ENCODE assay signal across 20 mouse cellular contexts in the genomic region with DNA sequence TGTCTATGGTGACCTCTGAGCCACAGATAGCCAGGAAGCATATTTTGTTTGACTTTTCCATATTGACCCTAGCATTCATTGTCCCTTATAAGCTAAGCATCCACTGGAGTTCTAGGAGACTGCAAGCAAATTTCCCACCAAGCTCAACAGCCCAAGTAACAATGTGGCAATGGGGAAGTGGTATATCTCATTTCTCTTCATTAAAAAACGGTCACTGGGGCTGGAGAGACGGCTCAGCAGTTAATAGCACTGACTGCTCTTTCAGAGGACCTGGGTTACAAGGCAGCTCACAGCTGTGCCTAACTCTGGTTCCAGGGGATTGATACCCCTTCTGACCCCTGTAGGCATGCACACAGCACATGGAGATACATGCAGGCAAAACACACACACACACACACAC. TPM values are rescaled to one million over a fixed set of nuclear protein-coding genes. Genes with fewer than 3 reads are reported as not detected.
A peak's percentile ranks its signal among the peaks of the same experiment; 100 is the strongest.
DNase-seq lines count a peak whose midpoint lies in the region; ATAC-seq and TF ChIP-seq lines count a peak whose summit lies in the region.
"Had no signal": no experiment of that assay in that cellular context is flagged by ENCODE, and none has a peak within 500 bp of the region (broad histone marks: within the 10 kb centered on the region; RNA-seq: fewer than 3 reads in every experiment).

No protein-coding gene starts in this region.

- H3K27ac ChIP-seq in intestine, postnatal 0 days (ENCODE audit: low read depth, low read length): peak overlapping the region; percentile 23; the same call in 1 of the 2 replicates
- no peak overlapping the region for H3K27ac ChIP-seq in intestine, embryonic 15.5 days
- peak overlapping the region; percentile 33; the same call in 1 of the 2 replicates for H3K27ac ChIP-seq in small intestine, adult 2 months (ENCODE audit: insufficient read depth, low read depth, low read length)
- H3K27ac ChIP-seq in hindbrain, embryonic 13.5 days: no peak overlapping the region
- no peak overlapping the region for H3K27ac ChIP-seq in heart, embryonic 11.5 days (ENCODE audit: low read depth, low read length)
- H3K27ac ChIP-seq: embryonic facial prominence, embryonic 12.5 days; forebrain, embryonic 15.5 days; heart, embryonic 13.5 days; hindbrain, postnatal 0 days had no signal

- H3K9ac ChIP-seq in intestine, postnatal 0 days (ENCODE audit: low read depth, low read length): no peak overlapping the region
- no peak overlapping the region for H3K9ac ChIP-seq in intestine, embryonic 15.5 days
- H3K9ac ChIP-seq in hindbrain, embryonic 13.5 days: no peak overlapping the region
- H3K9ac ChIP-seq in heart, embryonic 11.5 days (ENCODE audit: low read depth, low read length): no peak overlapping the region
- H3K9ac ChIP-seq: embryonic facial prominence, embryonic 12.5 days; forebrain, embryonic 15.5 days; heart, embryonic 13.5 days had no signal

- H3K4me1 ChIP-seq in intestine, postnatal 0 days (replicated peaks; ENCODE audit: control insufficient read depth, insufficient read depth, low read length): peaks cover 12% of the 10 kb centered on the region
- H3K4me1 ChIP-seq in intestine, embryonic 15.5 days (replicated peaks): peaks cover 5% of the 10 kb centered on the region; the same call in 1 of the 2 replicates
- peaks cover 28% of the 10 kb centered on the region for H3K4me1 ChIP-seq in small intestine, adult 2 months (ENCODE audit: control insufficient read depth, insufficient read depth, insufficient read length, low read length)
- H3K4me1 ChIP-seq in hindbrain, embryonic 13.5 days (replicated peaks): no peaks in the 10 kb centered on the region
- no peaks in the 10 kb centered on the region for H3K4me1 ChIP-seq in heart, embryonic 11.5 days (ENCODE audit: control insufficient read depth, insufficient read depth, low read length)
- H3K4me1 ChIP-seq: embryonic facial prominence, embryonic 12.5 days; forebrain, embryonic 15.5 days had no signal

- no peak overlapping the region for H3K4me3 ChIP-seq in intestine, postnatal 0 days (ENCODE audit: low read depth, low read length)
- no peak overlapping the region for H3K4me3 ChIP-seq in intestine, embryonic 15.5 days (replicated peaks)
- no peak overlapping the region for H3K4me3 ChIP-seq in small intestine, adult 2 months (ENCODE audit: low read depth, low read length)
- H3K4me3 ChIP-seq in hindbrain, embryonic 13.5 days: no peak overlapping the region
- H3K4me3 ChIP-seq in heart, embryonic 11.5 days (ENCODE audit: low read depth, low read length): no peak overlapping the region
- H3K4me3 ChIP-seq: embryonic facial prominence, embryonic 12.5 days; forebrain, embryonic 15.5 days; heart, embryonic 13.5 days had no signal

- no peaks in the 10 kb centered on the region for H3K9me3 ChIP-seq in intestine, postnatal 0 days (ENCODE audit: control insufficient read depth)
- H3K9me3 ChIP-seq in intestine, embryonic 15.5 days: no peaks in the 10 kb centered on the region
- H3K9me3 ChIP-seq in hindbrain, embryonic 13.5 days: no peaks in the 10 kb centered on the region
- no peaks in the 10 kb centered on the region for H3K9me3 ChIP-seq in heart, embryonic 11.5 days (replicated peaks; ENCODE audit: control insufficient read depth, low read length)
- H3K9me3 ChIP-seq: embryonic facial prominence, embryonic 12.5 days; forebrain, embryonic 15.5 days; heart, embryonic 13.5 days had no signal

- no peak for ATAC-seq in intestine, postnatal 0 days
- ATAC-seq in intestine, embryonic 15.5 days: no peak
- peak; percentile 34; the same call in 1 of the 2 replicates for ATAC-seq in common myeloid progenitor, adult 5-6 weeks (replicated peaks; ENCODE audit: low read depth, poor library complexity, severe bottlenecking)
- ATAC-seq in hindbrain, embryonic 13.5 days (ENCODE audit: low FRiP score): no peak
- ATAC-seq in heart, embryonic 11.5 days (replicated peaks; ENCODE audit: insufficient number of reproducible peaks, low FRiP score, low TSS enrichment): no peak
- ATAC-seq: forebrain, embryonic 15.5 days; hindbrain, postnatal 0 days had no signal

- no peaks in the 10 kb centered on the region for H3K36me3 ChIP-seq in intestine, postnatal 0 days (ENCODE audit: control insufficient read depth, insufficient read depth)
- no peaks in the 10 kb centered on the region for H3K36me3 ChIP-seq in intestine, embryonic 15.5 days
- H3K36me3 ChIP-seq in small intestine, adult 2 months (ENCODE audit: control insufficient read depth, insufficient read depth, low read length): peaks cover 1% of the 10 kb centered on the region; the same call in 1 of the 2 replicates
- H3K36me3 ChIP-seq in hindbrain, embryonic 13.5 days: no peaks in the 10 kb centered on the region
- H3K36me3 ChIP-seq in heart, embryonic 11.5 days (ENCODE audit: control insufficient read depth, insufficient read depth, low read length): no peaks in the 10 kb centered on the region
- H3K36me3 ChIP-seq: embryonic facial prominence, embryonic 12.5 days; forebrain, embryonic 15.5 days had no signal

- no peak for TF ChIP-seq CTCF in intestine, postnatal 0 days (IDR thresholded peaks at IDR 0.05; ENCODE audit: low read depth)
- no peak for TF ChIP-seq CTCF in small intestine, adult 2 months (IDR thresholded peaks at IDR 0.05; ENCODE audit: extremely low read depth, insufficient read length, insufficient replicate concordance, low read depth, low read length)

- TF ChIP-seq POLR2A in small intestine, adult 2 months (IDR thresholded peaks at IDR 0.05; ENCODE audit: low read depth, low read length): no peak

- no peak overlapping the region for H3K4me2 ChIP-seq in intestine, postnatal 0 days (replicated peaks; ENCODE audit: low read depth)
- H3K4me2 ChIP-seq in intestine, embryonic 15.5 days (replicated peaks): no peak overlapping the region
- no peak overlapping the region for H3K4me2 ChIP-seq in hindbrain, embryonic 13.5 days
- no peak overlapping the region for H3K4me2 ChIP-seq in heart, embryonic 11.5 days
- H3K4me2 ChIP-seq: embryonic facial prominence, embryonic 12.5 days; forebrain, embryonic 15.5 days; heart, embryonic 13.5 days had no signal

- DNase-seq in 416B (ENCODE audit: low read depth): peak; percentile 44
- DNase-seq: adrenal gland, adult 2 months; adrenal gland, postnatal 25 days; cerebellum, adult 11 months; cerebellum, adult 8-10 months; cerebellum, postnatal 14 days; gastrocnemius, postnatal 14 days; heart, postnatal 36 days had no signal

- 42% methylated on average over 2 of the region's 2 CpGs for WGBS in intestine, postnatal 0 days
- WGBS in intestine, embryonic 15.5 days: 70% methylated on average over 2 of the region's 2 CpGs
- WGBS in small intestine, adult 2 months: 85% methylated on average over 2 of the region's 2 CpGs
- WGBS in hindbrain, embryonic 13.5 days: 38% methylated on average over 2 of the region's 2 CpGs
- 74% methylated on average over 2 of the region's 2 CpGs for WGBS in heart, embryonic 11.5 days (ENCODE audit: insufficient replicate concordance)

- no peaks in the 10 kb centered on the region for H3K27me3 ChIP-seq in intestine, postnatal 0 days (replicated peaks; ENCODE audit: control insufficient read depth, insufficient read depth, low read length)
- no peaks in the 10 kb centered on the region for H3K27me3 ChIP-seq in intestine, embryonic 15.5 days (replicated peaks)
- no peaks in the 10 kb centered on the region for H3K27me3 ChIP-seq in small intestine, adult 2 months (ENCODE audit: control insufficient read depth, insufficient read depth, low read length)
- H3K27me3 ChIP-seq in hindbrain, embryonic 13.5 days: no peaks in the 10 kb centered on the region
- no peaks in the 10 kb centered on the region for H3K27me3 ChIP-seq in heart, embryonic 11.5 days (ENCODE audit: control insufficient read depth, insufficient read depth, low read length)
- H3K27me3 ChIP-seq: CH12.LX; embryonic facial prominence, embryonic 12.5 days; forebrain, embryonic 15.5 days; heart, embryonic 13.5 days had no signal

RNA-seq across cellular contexts. Expression of a gene that starts 32.5 kb away (rescaled TPM):
- polyA plus RNA-seq in intestine, postnatal 0 days (2015; fragmentation: Nextera tagmentation; extraction: Ambion mirVana): 8.4 TPM in 2 replicates
- 0.85 and 0.90 TPM in 2 replicates for polyA plus RNA-seq in intestine, embryonic 15.5 days (2015; fragmentation: Nextera tagmentation; extraction: Ambion mirVana)
- total RNA-seq in common myeloid progenitor, adult 5-6 weeks (2017): not detected in 2 replicates
- 0.05 TPM in 1 of 2 replicates, not detected in the other for polyA plus RNA-seq in small intestine, adult 2 months (2012; rRNA removed)
- polyA plus RNA-seq in hindbrain, embryonic 13.5 days (2015; fragmentation: Nextera tagmentation; extraction: Ambion mirVana): 0.14 TPM in 2 replicates
- polyA plus RNA-seq in heart, embryonic 11.5 days (2014; fragmentation: Nextera tagmentation; extraction: Ambion mirVana): 0.11 and 0.32 TPM in 2 replicates
- total RNA-seq: CH12.LX had no signal
- polyA plus RNA-seq: forebrain, embryonic 11.5 days had no signal

Comparison
In these comparisons a context has a peak if more than half of its experiments do, and no peak if none do; other contexts are left out.
1. H3K27ac ChIP-seq: peak in intestine, postnatal 0 days (single experiment) and small intestine, adult 2 months (single experiment); none in intestine, embryonic 15.5 days (single experiment), hindbrain, embryonic 13.5 days (single experiment) and heart, embryonic 11.5 days (single experiment).